ENCODE assay signal across 8 mouse cellular contexts in genomic region chr13:17803331-17804057, GRCm38 (mm10). TPM values are rescaled to one million over a fixed set of nuclear protein-coding genes. Genes with fewer than 3 reads are reported as not detected.
DNase-seq lines count a peak whose midpoint lies in the region; ATAC-seq lines count a peak whose summit lies in the region.

No protein-coding gene starts in this region.

- no peaks in the 10 kb centered on the region for H3K36me3 ChIP-seq in hindbrain, embryonic 15.5 days

- peaks cover 28% of the 10 kb centered on the region for H3K4me1 ChIP-seq in hindbrain, embryonic 15.5 days (replicated peaks)

- H3K27me3 ChIP-seq in hindbrain, embryonic 15.5 days: no peaks in the 10 kb centered on the region

- peak; percentile 68 for DNase-seq in R1 (ENCODE audit: low read depth, low spot score)
- peak; percentile 80 to 83 for DNase-seq in cerebellum, postnatal 25 days
- peak; percentile 54 to 57 for DNase-seq in frontal cortex, postnatal 36 days (ENCODE audit: low spot score in 2 of 2)
- DNase-seq in left cerebral cortex, adult 18-20 months (ENCODE audit: low spot score in 2 of 2): peak; percentile 47 to 65
- DNase-seq in lung, postnatal 4 days: peak; percentile 86 to 90
- DNase-seq in retina, postnatal 1 day: peak; percentile 83
- peak; percentile 83 for DNase-seq in thymus, postnatal 4 days

- no peaks in the 10 kb centered on the region for H3K9me3 ChIP-seq in hindbrain, embryonic 15.5 days

- ATAC-seq in hindbrain, embryonic 15.5 days (ENCODE audit: low FRiP score, low read depth): peak; percentile 28; the same call in 1 of the 2 replicates

- peak overlapping the region; percentile 99 for H3K4me3 ChIP-seq in hindbrain, embryonic 15.5 days

- H3K4me2 ChIP-seq in hindbrain, embryonic 15.5 days: peak overlapping the region; percentile 88

- H3K27ac ChIP-seq in hindbrain, embryonic 15.5 days (replicated peaks): peak overlapping the region; percentile 97

- H3K9ac ChIP-seq in hindbrain, embryonic 15.5 days: peak overlapping the region; percentile 91

- WGBS in hindbrain, embryonic 15.5 days: under 1% methylated on average over 83 of the region's 85 CpGs

RNA-seq across cellular contexts. Expression of gene Cdk13, which starts 1.4 kb away (rescaled TPM):
- polyA plus RNA-seq in hindbrain, embryonic 15.5 days (2015; fragmentation: Nextera tagmentation; extraction: Ambion mirVana): 13.8 and 15.7 TPM in 2 replicates
- total RNA-seq in left cerebral cortex, adult 18-20 months (2021): 10 to 100 TPM; 56.1 to 63.1 TPM

Comparison
In these comparisons a context has a peak if more than half of its experiments do, and no peak if none do; other contexts are left out.
1. Peak in every context shown above with its lines: DNase-seq, ATAC-seq, H3K4me3 ChIP-seq and H3K27ac ChIP-seq.